Mouse (Mus musculus) liver, adult 2 months (tissue): ENCODE results near the gene Fbxw7. TPM values are rescaled to one million over a fixed set of nuclear protein-coding genes. Genes with fewer than 3 reads are reported as not detected.

Experiments
- DNase-seq: peaks from one replicate; pipeline ENCODE4 v3.0.0-alpha.2; 2011; ENCODE audit warnings: low read depth, low spot score; ENCODE audit errors: extremely low read depth
- H3K27ac ChIP-seq: fragments of 200-500 bp; replicated peaks from 2 replicates; pipeline ENCODE4 v1.5.1; 2012; ENCODE audit warnings: low read depth, mild to moderate bottlenecking, control low read depth, inconsistent platforms, low read length; ENCODE audit not compliant: insufficient read depth
- H3K27me3 ChIP-seq: fragments of 200-500 bp; 2 replicates; pipeline ENCODE4 v1.6.1; 2012; ENCODE audit warnings: mild to moderate bottlenecking, moderate library complexity, low read length, inconsistent platforms; ENCODE audit not compliant: control insufficient read depth, insufficient read depth
- H3K36me3 ChIP-seq: fragments of 200-500 bp; 2 replicates; pipeline ENCODE4 v1.6.1; 2012; ENCODE audit warnings: low read length, inconsistent platforms; ENCODE audit not compliant: control insufficient read depth, insufficient read depth
- H3K4me1 ChIP-seq: fragments of 200-500 bp; 2 replicates; pipeline ENCODE4 v1.6.1; 2011; ENCODE audit warnings: low read length; ENCODE audit not compliant: control insufficient read depth, insufficient read depth
- H3K4me3 ChIP-seq: fragments of 200-500 bp; 2 replicates; pipeline ENCODE4 v1.5.1; 2011; ENCODE audit warnings: low read depth, mild to moderate bottlenecking, control low read depth, low read length, moderate library complexity; ENCODE audit not compliant: insufficient read depth
- H3K79me2 ChIP-seq: fragments of 200-500 bp; 2 replicates; pipeline ENCODE4 v1.6.1; 2012; ENCODE audit warnings: inconsistent platforms, mild to moderate bottlenecking, low read length, moderate library complexity; ENCODE audit not compliant: control insufficient read depth, insufficient read depth
- H3K9ac ChIP-seq: fragments of 200-500 bp; 2 replicates; pipeline ENCODE4 v1.6.1; 2012; ENCODE audit warnings: low read depth, mild to moderate bottlenecking, control low read depth, inconsistent platforms, low read length
- CTCF ChIP-seq: fragments of 200-500 bp; IDR thresholded peaks from 2 replicates; pipeline ENCODE4 v1.5.1; 2011; ENCODE audit warnings: low read depth, low read length, control low read depth
- POLR2A ChIP-seq: fragments of 200-500 bp; IDR thresholded peaks from 2 replicates; pipeline ENCODE4 v1.6.1; 2011; ENCODE audit warnings: low read length, control low read depth; ENCODE audit not compliant: insufficient read depth; ENCODE audit errors: extremely low read depth
- WGBS: fragments of 180-500 bp; shearing (Covaris S2); methylation state at CpG from one replicate; pipeline ENCODE4 v1.1.7; 2018; 5-methylcytosine and 5-hydroxymethylcytosine counted together
- polyA plus RNA-seq: library from polyadenylated mRNA; depleted of rRNA; stranded (reverse); fragments of >200 nt; gene quantifications from 2 replicates; pipeline ENCODE4 v1.2.3, GENCODE M21; 2012
- total RNA-seq: library from RNA; depleted of rRNA; stranded (reverse); fragments of >200 nt; gene quantifications from 2 replicates; pipeline ENCODE4 v1.2.3, GENCODE M21; 2014

The Fbxw7 gene
- total and polyA plus RNA-seq, 2 experiments = 1.4 to 5.6 TPM

GRCm38 (mm10) chr3:84890983-84891382 is 75.9 kb downstream of the Fbxw7 start:
- H3K4me1 ChIP-seq = no peaks in the 10 kb centered on the region
- TF ChIP-seq CTCF (no peak), POLR2A (no peak)
- WGBS = 95% methylated on average over 5 of the region's 5 CpGs
- H3K79me2 ChIP-seq = no peaks in the 10 kb centered on the region
- H3K36me3 ChIP-seq = no peaks in the 10 kb centered on the region; the same call in 1 of the 2 replicates
- DNase-seq = no peak
- no peaks in the 10 kb centered on the region for H3K27me3 ChIP-seq
- no peak overlapping the region for H3K9ac ChIP-seq
- no peak overlapping the region for H3K27ac ChIP-seq
- H3K4me3 ChIP-seq = no peak overlapping the region

- TF ChIP-seq POLR2A = no peak
- no peak for TF ChIP-seq CTCF
- H3K4me3 ChIP-seq = no peak overlapping the region
- no peak overlapping the region for H3K27ac ChIP-seq
- H3K36me3 ChIP-seq = no peaks in the 10 kb centered on the region
- DNase-seq = no peak
- no peaks in the 10 kb centered on the region; the same call in 1 of the 2 replicates for H3K79me2 ChIP-seq
- no peaks in the 10 kb centered on the region for H3K4me1 ChIP-seq
- no peak overlapping the region for H3K9ac ChIP-seq
- no peaks in the 10 kb centered on the region for H3K27me3 ChIP-seq
- 72% methylated on average over 8 of the region's 8 CpGs for whole genome bisulfite sequencing
These were observed 82.9 kb downstream of the Fbxw7 start for GRCm38 (mm10) chr3:84897952-84898351.

GRCm38 (mm10) chr3:84906528-84906927 is 91.5 kb downstream of the Fbxw7 start:
- no peak for TF ChIP-seq CTCF
- TF ChIP-seq POLR2A = no peak
- no peak overlapping the region for H3K9ac ChIP-seq
- no peak overlapping the region for H3K27ac ChIP-seq
- no peaks in the 10 kb centered on the region for H3K36me3 ChIP-seq
- 35% methylated on average over 1 of the region's 1 CpGs for WGBS
- H3K79me2 ChIP-seq = no peaks in the 10 kb centered on the region
- H3K4me3 ChIP-seq = no peak overlapping the region
- H3K27me3 ChIP-seq = no peaks in the 10 kb centered on the region
- peaks cover 2% of the 10 kb centered on the region; the same call in 1 of the 2 replicates for H3K4me1 ChIP-seq
- peak; percentile 23 for DNase-seq

DNA sequence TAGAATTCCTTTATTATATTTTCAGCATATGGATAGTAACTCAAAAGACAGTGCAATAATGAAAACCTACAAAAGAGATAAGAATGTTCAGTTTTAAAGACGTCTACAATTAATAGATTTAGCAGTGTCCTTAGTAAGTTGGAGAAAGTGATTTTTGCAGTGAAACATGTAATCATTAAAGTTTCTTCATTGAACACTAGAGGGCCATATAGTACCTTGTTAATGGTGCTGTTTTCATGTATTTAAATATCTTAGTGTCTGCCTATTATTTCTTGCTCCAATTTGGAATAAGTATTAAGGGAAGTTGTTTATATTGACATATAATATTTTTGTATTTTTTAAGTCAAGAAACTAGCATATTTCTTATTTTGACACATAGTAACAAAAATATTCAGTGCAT is 99.2 kb downstream of the Fbxw7 start:
- H3K9ac ChIP-seq = no peak overlapping the region
- H3K27me3 ChIP-seq = no peaks in the 10 kb centered on the region
- TF ChIP-seq CTCF (peak; percentile 43), POLR2A (no peak)
- no peaks in the 10 kb centered on the region for H3K4me1 ChIP-seq
- H3K4me3 ChIP-seq = no peak overlapping the region
- WGBS = 41% methylated on average over 1 of the region's 1 CpGs
- no peaks in the 10 kb centered on the region for H3K36me3 ChIP-seq
- H3K79me2 ChIP-seq = no peaks in the 10 kb centered on the region; the same call in 1 of the 2 replicates
- H3K27ac ChIP-seq = no peak overlapping the region
- peak; percentile 14 for DNase-seq

GRCm38 (mm10) chr3:84917903-84918679 is 103.0 kb downstream of the Fbxw7 start:
- Histone ChIP-seq H3K36me3 (no peaks in the 10 kb centered on the region), H3K79me2 (no peaks in the 10 kb centered on the region; the same call in 1 of the 2 replicates), H3K9ac (no peak overlapping the region), H3K27me3 (no peaks in the 10 kb centered on the region), H3K27ac (no peak overlapping the region), H3K4me3 (no peak overlapping the region), H3K4me1 (no peaks in the 10 kb centered on the region)
- TF ChIP-seq CTCF = no peak
- no peak for TF ChIP-seq POLR2A
- no peak for DNase-seq
- 73% methylated on average over 9 of the region's 9 CpGs for WGBS

DNA sequence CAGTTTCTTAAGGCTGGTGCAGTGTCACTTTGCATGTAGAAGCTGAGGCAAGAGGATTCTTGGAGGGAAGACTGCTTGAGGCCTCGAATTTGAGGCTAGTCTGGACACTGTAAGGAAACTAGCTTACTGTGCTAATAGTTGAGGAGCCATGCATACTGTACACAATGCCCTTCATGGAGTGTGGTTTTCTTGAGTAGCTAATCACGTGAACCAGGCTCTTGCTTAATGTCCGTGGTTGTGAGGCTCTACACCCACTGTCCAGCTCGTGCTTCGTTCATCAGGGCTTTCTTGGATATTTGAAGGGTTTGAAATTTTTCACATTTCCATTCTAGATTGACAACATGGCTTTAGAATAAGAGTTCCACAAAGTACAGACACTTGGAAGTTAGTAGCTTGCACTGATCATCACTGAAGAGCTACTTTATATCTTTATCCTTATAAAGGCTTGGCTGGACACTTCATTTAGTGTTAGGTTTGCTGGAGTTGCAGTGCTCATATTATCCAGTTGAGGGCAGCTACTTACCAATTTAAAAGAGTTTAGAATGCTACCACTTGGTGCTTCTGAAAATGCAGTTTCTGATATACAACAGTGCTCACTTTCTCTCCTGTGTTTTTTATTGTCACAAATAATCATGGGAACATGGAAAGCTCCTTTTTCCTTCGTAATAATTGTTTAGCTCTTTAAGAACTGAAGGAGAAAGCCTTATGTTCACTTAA is 106.8 kb downstream of the Fbxw7 start:
- WGBS = 75% methylated on average over 6 of the region's 6 CpGs
- Histone ChIP-seq H3K27me3 (no peaks in the 10 kb centered on the region), H3K9ac (no peak overlapping the region), H3K4me1 (no peaks in the 10 kb centered on the region), H3K36me3 (no peaks in the 10 kb centered on the region), H3K27ac (no peak overlapping the region), H3K79me2 (no peaks in the 10 kb centered on the region; the same call in 1 of the 2 replicates), H3K4me3 (no peak overlapping the region)
- TF ChIP-seq POLR2A (no peak), CTCF (peak; percentile 27; the same call in 1 of the 2 replicates)
- peak; percentile 45 for DNase-seq
